Mouse (Mus musculus): ENCODE results near the gene Sh3pxd2a. TPM values are rescaled to one million over a fixed set of nuclear protein-coding genes. Genes with fewer than 3 reads are reported as not detected.

Gene Sh3pxd2a
- polyA plus RNA-seq, 1 experiment from 2014 or later, result 5.0 TPM

- H3K4me2 ChIP-seq (replicated peaks; ENCODE audit: low read depth, low read length), result no peak overlapping the region
- no peak for ATAC-seq (ENCODE audit: low FRiP score, low TSS enrichment)
- WGBS, result 79% methylated on average over 4 of the region's 4 CpGs
- no peak overlapping the region for H3K27ac ChIP-seq (ENCODE audit: low read length)
- H3K4me3 ChIP-seq (ENCODE audit: low read length), result no peak overlapping the region
- H3K9me3 ChIP-seq (ENCODE audit: low read length), result no peaks in the 10 kb centered on the region
- H3K9ac ChIP-seq (replicated peaks; ENCODE audit: low read length), result no peak overlapping the region
- no peaks in the 10 kb centered on the region for H3K36me3 ChIP-seq (ENCODE audit: insufficient read depth, low read length)
- peaks cover 11% of the 10 kb centered on the region for H3K4me1 ChIP-seq (ENCODE audit: insufficient read depth, low read length)
- H3K27me3 ChIP-seq (ENCODE audit: insufficient read depth, low read length), result no peaks in the 10 kb centered on the region
These were observed 7.6 kb upstream of the Sh3pxd2a start for GRCm38 (mm10) chr19:47471808-47472207.

- Histone ChIP-seq H3K4me1 (ENCODE audit: insufficient read depth, low read length) (peaks cover 18% of the 10 kb centered on the region), H3K4me2 (replicated peaks; ENCODE audit: low read depth, low read length) (no peak overlapping the region), H3K9me3 (ENCODE audit: low read length) (no peaks in the 10 kb centered on the region), H3K27ac (ENCODE audit: low read length) (no peak overlapping the region), H3K36me3 (ENCODE audit: insufficient read depth, low read length) (no peaks in the 10 kb centered on the region), H3K27me3 (ENCODE audit: insufficient read depth, low read length) (no peaks in the 10 kb centered on the region), H3K9ac (replicated peaks; ENCODE audit: low read length) (no peak overlapping the region), H3K4me3 (ENCODE audit: low read length) (no peak overlapping the region)
- 77% methylated on average over 3 of the region's 3 CpGs for WGBS
- ATAC-seq (ENCODE audit: low FRiP score, low TSS enrichment), result no peak
These were observed 4.5 kb upstream of the Sh3pxd2a start for GRCm38 (mm10) chr19:47468750-47469149.

- Histone ChIP-seq H3K9me3 (ENCODE audit: low read length) (no peaks in the 10 kb centered on the region), H3K27me3 (ENCODE audit: insufficient read depth, low read length) (no peaks in the 10 kb centered on the region), H3K36me3 (ENCODE audit: insufficient read depth, low read length) (no peaks in the 10 kb centered on the region), H3K4me3 (ENCODE audit: low read length) (no peak overlapping the region), H3K4me2 (replicated peaks; ENCODE audit: low read depth, low read length) (no peak overlapping the region), H3K27ac (ENCODE audit: low read length) (no peak overlapping the region), H3K4me1 (ENCODE audit: insufficient read depth, low read length) (peaks cover 23% of the 10 kb centered on the region), H3K9ac (replicated peaks; ENCODE audit: low read length) (no peak overlapping the region)
- WGBS, result 66% methylated on average over 8 of the region's 8 CpGs
- ATAC-seq (ENCODE audit: low FRiP score, low TSS enrichment), result no peak
These were observed 2.6 kb upstream of the Sh3pxd2a start for GRCm38 (mm10) chr19:47466775-47467174.

- ATAC-seq (ENCODE audit: low FRiP score, low TSS enrichment), result no peak
- no peaks in the 10 kb centered on the region for H3K36me3 ChIP-seq (ENCODE audit: insufficient read depth, low read length)
- 49% methylated on average over 9 of the region's 9 CpGs for WGBS
- no peak overlapping the region for H3K9ac ChIP-seq (replicated peaks; ENCODE audit: low read length)
- no peak overlapping the region for H3K27ac ChIP-seq (ENCODE audit: low read length)
- no peak overlapping the region for H3K4me3 ChIP-seq (ENCODE audit: low read length)
- H3K27me3 ChIP-seq (ENCODE audit: insufficient read depth, low read length), result no peaks in the 10 kb centered on the region
- no peak overlapping the region for H3K4me2 ChIP-seq (replicated peaks; ENCODE audit: low read depth, low read length)
- H3K4me1 ChIP-seq (ENCODE audit: insufficient read depth, low read length), result peaks cover 29% of the 10 kb centered on the region
- H3K9me3 ChIP-seq (ENCODE audit: low read length), result no peaks in the 10 kb centered on the region
These were observed 1.3 kb upstream of the Sh3pxd2a start for GRCm38 (mm10) chr19:47465467-47465866.

- WGBS, result 0% methylated on average over 41 of the region's 46 CpGs
- peak; percentile 53; the same call in 1 of the 2 replicates for ATAC-seq (ENCODE audit: low FRiP score, low TSS enrichment)
These were observed 431 bp downstream of the Sh3pxd2a start for GRCm38 (mm10) chr19:47463636-47464303.

GRCm38 (mm10) chr19:47463206-47463605 is 995 bp downstream of the Sh3pxd2a start:
- H3K27ac ChIP-seq (ENCODE audit: low read length), result peak overlapping the region; percentile 90
- H3K4me2 ChIP-seq (replicated peaks; ENCODE audit: low read depth, low read length), result peak overlapping the region; percentile 95
- no peaks in the 10 kb centered on the region for H3K9me3 ChIP-seq (ENCODE audit: low read length)
- peak overlapping the region; percentile 76 for H3K4me3 ChIP-seq (ENCODE audit: low read length)
- under 1% methylated on average over 13 of the region's 13 CpGs for WGBS
- peak overlapping the region; percentile 88 for H3K9ac ChIP-seq (replicated peaks; ENCODE audit: low read length)
- H3K36me3 ChIP-seq (ENCODE audit: insufficient read depth, low read length), result no peaks in the 10 kb centered on the region
- H3K27me3 ChIP-seq (ENCODE audit: insufficient read depth, low read length), result no peaks in the 10 kb centered on the region
- peaks cover 48% of the 10 kb centered on the region for H3K4me1 ChIP-seq (ENCODE audit: insufficient read depth, low read length)
- no peak for ATAC-seq (ENCODE audit: low FRiP score, low TSS enrichment)

More at GRCm38 (mm10) chr19:47463636-47464303, 431 bp downstream of the Sh3pxd2a start:
- no peaks in the 10 kb centered on the region for H3K36me3 ChIP-seq (ENCODE audit: insufficient read depth, low read length)
- peak overlapping the region; percentile 88 for H3K9ac ChIP-seq (replicated peaks; ENCODE audit: low read length)
- peak overlapping the region; percentile 90 for H3K27ac ChIP-seq (ENCODE audit: low read length)
- peak overlapping the region; percentile 95 for H3K4me2 ChIP-seq (replicated peaks; ENCODE audit: low read depth, low read length)
- H3K27me3 ChIP-seq (ENCODE audit: insufficient read depth, low read length), result no peaks in the 10 kb centered on the region
- no peaks in the 10 kb centered on the region for H3K9me3 ChIP-seq (ENCODE audit: low read length)
- peaks cover 42% of the 10 kb centered on the region for H3K4me1 ChIP-seq (ENCODE audit: insufficient read depth, low read length)
- peak overlapping the region; percentile 76 for H3K4me3 ChIP-seq (ENCODE audit: low read length)

- Histone ChIP-seq H3K27me3 (ENCODE audit: insufficient read depth, low read length) (no peaks in the 10 kb centered on the region), H3K9ac (replicated peaks; ENCODE audit: low read length) (0 out of 2 replicates have a peak overlapping the region, but pooled peaks have one; percentile 36), H3K36me3 (ENCODE audit: insufficient read depth, low read length) (no peaks in the 10 kb centered on the region), H3K9me3 (ENCODE audit: low read length) (no peaks in the 10 kb centered on the region), H3K4me1 (ENCODE audit: insufficient read depth, low read length) (peaks cover 53% of the 10 kb centered on the region), H3K4me3 (ENCODE audit: low read length) (peak overlapping the region; percentile 76), H3K4me2 (replicated peaks; ENCODE audit: low read depth, low read length) (peak overlapping the region; percentile 95), H3K27ac (ENCODE audit: low read length) (no peak overlapping the region)
- ATAC-seq (ENCODE audit: low FRiP score, low TSS enrichment), result no peak
- 9% methylated on average over 6 of the region's 6 CpGs for WGBS
These were observed 1.5 kb downstream of the Sh3pxd2a start for GRCm38 (mm10) chr19:47462725-47463124.

- Histone ChIP-seq H3K4me1 (ENCODE audit: insufficient read depth, low read length) (peaks cover 61% of the 10 kb centered on the region), H3K27ac (ENCODE audit: low read length) (no peak overlapping the region)
- WGBS, result 93% methylated on average over 3 of the region's 3 CpGs
These were observed 2.4 kb downstream of the Sh3pxd2a start for GRCm38 (mm10) chr19:47461838-47462237.

GRCm38 (mm10) chr19:47461386-47461785 is 2.8 kb downstream of the Sh3pxd2a start:
- Histone ChIP-seq H3K36me3 (ENCODE audit: insufficient read depth, low read length) (no peaks in the 10 kb centered on the region), H3K4me3 (ENCODE audit: low read length) (no peak overlapping the region), H3K4me1 (ENCODE audit: insufficient read depth, low read length) (peaks cover 65% of the 10 kb centered on the region), H3K27me3 (ENCODE audit: insufficient read depth, low read length) (no peaks in the 10 kb centered on the region), H3K27ac (ENCODE audit: low read length) (no peak overlapping the region), H3K9me3 (ENCODE audit: low read length) (no peaks in the 10 kb centered on the region), H3K9ac (replicated peaks; ENCODE audit: low read length) (no peak overlapping the region), H3K4me2 (replicated peaks; ENCODE audit: low read depth, low read length) (no peak overlapping the region)
- no peak for ATAC-seq (ENCODE audit: low FRiP score, low TSS enrichment)
- 74% methylated on average over 9 of the region's 9 CpGs for WGBS

More at GRCm38 (mm10) chr19:47461838-47462237, 2.4 kb downstream of the Sh3pxd2a start:
- Histone ChIP-seq H3K36me3 (ENCODE audit: insufficient read depth, low read length) (no peaks in the 10 kb centered on the region), H3K4me3 (ENCODE audit: low read length) (no peak overlapping the region), H3K9ac (replicated peaks; ENCODE audit: low read length) (no peak overlapping the region), H3K9me3 (ENCODE audit: low read length) (no peaks in the 10 kb centered on the region), H3K27me3 (ENCODE audit: insufficient read depth, low read length) (no peaks in the 10 kb centered on the region), H3K4me2 (replicated peaks; ENCODE audit: low read depth, low read length) (0 out of 2 replicates have a peak overlapping the region, but pooled peaks have one; percentile 95)
- no peak for ATAC-seq (ENCODE audit: low FRiP score, low TSS enrichment)

Data from kidney, embryonic 16.5 days (tissue).